Mouse (Mus musculus) heart, embryonic 16.5 days (tissue): ENCODE data around the gene Zfp982. TPM values are rescaled to one million over a fixed set of nuclear protein-coding genes. Genes with fewer than 3 reads are reported as not detected.
A peak's percentile ranks its signal among the peaks of the same experiment; 100 is the strongest.
"Not testable (repeated sequence)": the region's sequence is repeated elsewhere in the genome, so short reads cannot be mapped to it uniquely, and the experiment has no call there.

ENCODE experiments used
- ATAC-seq: fragments of 200-750 bp; cut with Nextera tagmentation; replicated peaks from 2 replicates; pipeline ENCODE4 v1.8.0; 2017; ENCODE audit warnings: moderate number of reproducible peaks; ENCODE audit not compliant: insufficient read depth, low FRiP score; ENCODE audit errors: extremely low read depth
- H3K27ac ChIP-seq: fragments of 300-500 bp; sonication (generic); 2 replicates; pipeline ENCODE4 v1.5.1; 2014; ENCODE audit warnings: mild to moderate bottlenecking, low read length, control low read depth, moderate library complexity
- H3K27me3 ChIP-seq: fragments of 300-500 bp; sonication (generic); 2 replicates; pipeline ENCODE4 v1.6.1; 2014; ENCODE audit warnings: low read length, mixed read lengths; ENCODE audit not compliant: control insufficient read depth, insufficient read depth
- H3K36me3 ChIP-seq: fragments of 300-500 bp; sonication (generic); 2 replicates; pipeline ENCODE4 v1.6.1; 2014; ENCODE audit not compliant: control insufficient read depth, insufficient read depth
- H3K4me1 ChIP-seq: fragments of 300-500 bp; sonication (generic); 2 replicates; pipeline ENCODE4 v1.6.1; 2014; ENCODE audit warnings: low read length, mixed read lengths; ENCODE audit not compliant: control insufficient read depth, insufficient read depth
- H3K4me2 ChIP-seq: fragments of 300-500 bp; sonication (generic); 2 replicates; pipeline ENCODE4 v1.6.1; 2014; ENCODE audit warnings: low read depth, mild to moderate bottlenecking, control low read depth, low read length
- H3K4me3 ChIP-seq: fragments of 300-500 bp; sonication (generic); 2 replicates; pipeline ENCODE4 v1.5.1; 2014; ENCODE audit warnings: mild to moderate bottlenecking, control low read depth, low read length
- H3K9ac ChIP-seq: fragments of 300-500 bp; sonication (generic); 2 replicates; pipeline ENCODE4 v1.6.1; 2014; ENCODE audit warnings: low read length, control low read depth
- H3K9me3 ChIP-seq: fragments of 300-500 bp; sonication (generic); replicated peaks from 2 replicates; pipeline ENCODE4 v1.6.1; 2016; ENCODE audit warnings: low read length; ENCODE audit not compliant: control insufficient read depth
- WGBS: fragments of 180-500 bp; shearing (Covaris S2); extraction: QIAGEN DNeasy Blood & Tissue Kit; methylation state at CpG from one replicate; pipeline ENCODE4 v1.1.7; 2014; 5-methylcytosine and 5-hydroxymethylcytosine counted together
- polyA plus RNA-seq: library from polyadenylated mRNA; unstranded; fragments of >200 nt; fragmentation: Nextera tagmentation; extraction: Ambion mirVana; gene quantifications from 2 replicates; pipeline ENCODE4 v1.2.1, GENCODE M21; 2015

Zfp982 gene
- polyA plus RNA-seq, 1 experiment from 2014 or later: 6.3 TPM

GRCm38 (mm10) chr4:147509174-147509573 is 17.0 kb downstream of the Zfp982 start:
- Histone ChIP-seq H3K9me3 (peaks cover 21% of the 10 kb centered on the region), H3K36me3 (peaks cover 2% of the 10 kb centered on the region; the same call in 1 of the 2 replicates), H3K9ac (no peak overlapping the region), H3K4me3 (no peak overlapping the region), H3K27me3 (no peaks in the 10 kb centered on the region), H3K4me1 (no peaks in the 10 kb centered on the region), H3K27ac (no peak overlapping the region), H3K4me2 (no peak overlapping the region)
- no peak for ATAC-seq
- 75% methylated on average over 2 of the region's 2 CpGs for WGBS

- ATAC-seq: no peak
- WGBS: 63% methylated on average over 2 of the region's 2 CpGs
Measured at GRCm38 (mm10) chr4:147518981-147519380, 26.8 kb downstream of the Zfp982 start.

GRCm38 (mm10) chr4:147520100-147520499 is 27.9 kb downstream of the Zfp982 start:
- Histone ChIP-seq H3K4me3 (no peak overlapping the region), H3K4me1 (no peaks in the 10 kb centered on the region), H3K4me2 (no peak overlapping the region), H3K36me3 (no peaks in the 10 kb centered on the region), H3K9ac (no peak overlapping the region), H3K27me3 (no peaks in the 10 kb centered on the region), H3K9me3 (peaks cover 51% of the 10 kb centered on the region), H3K27ac (no peak overlapping the region)
- ATAC-seq: peak; percentile 26

More at GRCm38 (mm10) chr4:147518981-147519380, 26.8 kb downstream of the Zfp982 start:
- H3K4me1 ChIP-seq: no peaks in the 10 kb centered on the region
- H3K4me2 ChIP-seq: no peak overlapping the region
- H3K27me3 ChIP-seq: no peaks in the 10 kb centered on the region
- no peak overlapping the region for H3K9ac ChIP-seq
- H3K27ac ChIP-seq: no peak overlapping the region
- H3K4me3 ChIP-seq: no peak overlapping the region
- H3K9me3 ChIP-seq: peaks cover 47% of the 10 kb centered on the region
- H3K36me3 ChIP-seq: no peaks in the 10 kb centered on the region

- Histone ChIP-seq H3K9me3 (peaks cover 43% of the 10 kb centered on the region), H3K9ac (no peak overlapping the region), H3K4me1 (no peaks in the 10 kb centered on the region), H3K4me3 (no peak overlapping the region), H3K27me3 (no peaks in the 10 kb centered on the region), H3K36me3 (no peaks in the 10 kb centered on the region), H3K4me2 (no peak overlapping the region), H3K27ac (no peak overlapping the region)
- WGBS: 75% methylated on average over 1 of the region's 1 CpGs
- no peak for ATAC-seq
Measured at GRCm38 (mm10) chr4:147525125-147525524, 32.9 kb downstream of the Zfp982 start.

GRCm38 (mm10) chr4:147530366-147530765 is 38.1 kb downstream of the Zfp982 start:
- Histone ChIP-seq H3K4me2 (no peak overlapping the region), H3K9ac (no peak overlapping the region), H3K36me3 (no peaks in the 10 kb centered on the region), H3K4me3 (no peak overlapping the region), H3K27me3 (no peaks in the 10 kb centered on the region), H3K4me1 (no peaks in the 10 kb centered on the region), H3K27ac (no peak overlapping the region), H3K9me3 (peaks cover 37% of the 10 kb centered on the region)
- ATAC-seq: no peak
- WGBS: 71% methylated on average over 1 of the region's 1 CpGs

- not testable (repeated sequence) for ATAC-seq, H3K27ac ChIP-seq, H3K4me3 ChIP-seq, H3K4me1 ChIP-seq, H3K36me3 ChIP-seq, H3K27me3 ChIP-seq, H3K9ac ChIP-seq, H3K4me2 ChIP-seq
- peaks cover 44% of the 10 kb centered on the region for H3K9me3 ChIP-seq
Measured at GRCm38 (mm10) chr4:147535916-147536315, 43.7 kb downstream of the Zfp982 start.

- Histone ChIP-seq H3K9ac (no peak overlapping the region), H3K27me3 (no peaks in the 10 kb centered on the region), H3K4me2 (no peak overlapping the region), H3K9me3 (peaks cover 35% of the 10 kb centered on the region), H3K4me3 (no peak overlapping the region), H3K4me1 (no peaks in the 10 kb centered on the region), H3K36me3 (no peaks in the 10 kb centered on the region), H3K27ac (no peak overlapping the region)
- ATAC-seq: no peak
- 71% methylated on average over 2 of the region's 2 CpGs for WGBS
Measured at GRCm38 (mm10) chr4:147537702-147538101, 45.5 kb downstream of the Zfp982 start.

GRCm38 (mm10) chr4:147539918-147540317 is 47.7 kb downstream of the Zfp982 start, which contains the start of gene Gm16503:
TSS of gene Gm16503 (plus strand) at chr4:147540218.
- H3K9me3 ChIP-seq: peaks cover 38% of the 10 kb centered on the region
- WGBS: 73% methylated on average over 3 of the region's 3 CpGs
- not testable (repeated sequence) for H3K4me1 ChIP-seq, H3K27me3 ChIP-seq, H3K36me3 ChIP-seq, H3K27ac ChIP-seq, H3K4me2 ChIP-seq, H3K4me3 ChIP-seq, ATAC-seq, H3K9ac ChIP-seq

GRCm38 (mm10) chr4:147541105-147541504 is 48.9 kb downstream of the Zfp982 start:
- Histone ChIP-seq H3K9me3 (peaks cover 31% of the 10 kb centered on the region), H3K27ac (no peak overlapping the region), H3K4me2 (no peak overlapping the region), H3K4me1 (no peaks in the 10 kb centered on the region), H3K9ac (no peak overlapping the region), H3K27me3 (no peaks in the 10 kb centered on the region), H3K36me3 (no peaks in the 10 kb centered on the region), H3K4me3 (no peak overlapping the region)
- ATAC-seq: no peak

- not testable (repeated sequence) for H3K4me2 ChIP-seq, H3K27ac ChIP-seq, H3K36me3 ChIP-seq, ATAC-seq, H3K4me3 ChIP-seq, H3K9ac ChIP-seq, H3K27me3 ChIP-seq, H3K4me1 ChIP-seq, H3K9me3 ChIP-seq
- WGBS: 70% methylated on average over 5 of the region's 5 CpGs
Measured at GRCm38 (mm10) chr4:147553071-147553470, 60.9 kb downstream of the Zfp982 start, which contains the start of gene Zfp985. TSS of gene Zfp985 (plus strand) at chr4:147553277.
